Mouse (Mus musculus) liver, embryonic 11.5 days (tissue): Measurements from ENCODE around the gene Tmem132c. TPM values are rescaled to one million over a fixed set of nuclear protein-coding genes. Genes with fewer than 3 reads are reported as not detected.
"Not testable (repeated sequence)": the region's sequence is repeated elsewhere in the genome, so short reads cannot be mapped to it uniquely, and the experiment has no call there.

Source experiments
- ATAC-seq: fragments of 200-750 bp; cut with Nextera tagmentation; replicated peaks from 2 replicates; pipeline ENCODE4 v1.8.0; 2017; ENCODE audit warnings: moderate number of reproducible peaks, mild to moderate bottlenecking, moderate TSS enrichment, moderate library complexity; ENCODE audit not compliant: low FRiP score
- DNase-seq: peaks from one replicate; pipeline ENCODE4 v3.0.0-alpha.2; 2017; ENCODE audit warnings: low spot score
- H3K27ac ChIP-seq: fragments of 300-500 bp; sonication (generic); 2 replicates; pipeline ENCODE4 v1.5.1; 2014; ENCODE audit warnings: mild to moderate bottlenecking, low read depth, low read length, control low read depth
- H3K27me3 ChIP-seq: fragments of 300-500 bp; sonication (generic); replicated peaks from 2 replicates; pipeline ENCODE4 v1.6.1; 2014; ENCODE audit warnings: low read length, mixed read lengths; ENCODE audit not compliant: control insufficient read depth, insufficient read depth
- H3K36me3 ChIP-seq: fragments of 300-500 bp; sonication (generic); 2 replicates; pipeline ENCODE4 v1.6.1; 2014; ENCODE audit warnings: mild to moderate bottlenecking, low read length, moderate library complexity, mixed read lengths; ENCODE audit not compliant: control insufficient read depth, insufficient read depth
- H3K4me1 ChIP-seq: fragments of 300-500 bp; sonication (generic); replicated peaks from 2 replicates; pipeline ENCODE4 v1.6.1; 2014; ENCODE audit warnings: low read length, mixed read lengths; ENCODE audit not compliant: control insufficient read depth, insufficient read depth
- H3K4me2 ChIP-seq: fragments of 300-500 bp; sonication (generic); 2 replicates; pipeline ENCODE4 v1.6.1; 2014; ENCODE audit warnings: mild to moderate bottlenecking, control low read depth, moderate library complexity
- H3K4me3 ChIP-seq: fragments of 300-500 bp; sonication (generic); 2 replicates; pipeline ENCODE4 v1.5.1; 2014; ENCODE audit warnings: low read depth, low read length, control low read depth
- H3K9ac ChIP-seq: fragments of 300-500 bp; sonication (generic); 2 replicates; pipeline ENCODE4 v1.6.1; 2014; ENCODE audit warnings: low read depth, low read length, control low read depth
- H3K9me3 ChIP-seq: fragments of 300-500 bp; sonication (generic); 2 replicates; pipeline ENCODE4 v1.6.1; 2016; ENCODE audit warnings: low read length, inconsistent platforms, mixed read lengths; ENCODE audit not compliant: control insufficient read depth
- WGBS: fragments of 180-500 bp; shearing (Covaris S2); extraction: QIAGEN DNeasy Blood & Tissue Kit; methylation state at CpG from one replicate; pipeline ENCODE4 v1.1.7; 2014; 5-methylcytosine and 5-hydroxymethylcytosine counted together
- polyA plus RNA-seq: library from polyadenylated mRNA; unstranded; fragments of >200 nt; fragmentation: Nextera tagmentation; extraction: Ambion mirVana; gene quantifications from 2 replicates; pipeline ENCODE4 v1.2.1, GENCODE M21; 2014

Tmem132c gene
- polyA plus RNA-seq, 1 experiment from 2014 or later, result 2.8 TPM

DNA sequence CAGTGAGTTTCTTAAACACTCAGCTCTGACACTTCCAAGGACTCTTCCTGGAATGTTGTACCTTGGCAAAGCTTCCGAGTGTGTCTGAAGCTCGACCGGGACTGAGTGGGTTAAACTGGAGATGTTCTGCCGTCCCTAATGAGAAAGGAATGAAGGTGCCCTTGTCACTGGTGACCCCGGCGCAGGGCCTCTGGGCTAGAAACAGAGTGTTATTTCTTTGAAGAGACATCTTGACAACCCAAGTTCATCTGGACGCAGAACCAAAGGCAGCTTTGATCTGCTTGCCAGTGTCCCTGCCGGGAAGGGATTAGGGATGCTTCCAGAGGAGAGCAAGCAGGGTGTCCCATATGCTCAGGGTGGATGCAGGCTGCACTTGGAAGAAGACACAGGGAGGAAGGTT is 114.2 kb downstream of the Tmem132c start:
- ATAC-seq, result no peak
- Histone ChIP-seq H3K4me3 (no peak overlapping the region), H3K36me3 (no peaks in the 10 kb centered on the region), H3K4me1 (no peaks in the 10 kb centered on the region), H3K27me3 (no peaks in the 10 kb centered on the region), H3K27ac (no peak overlapping the region), H3K9me3 (no peaks in the 10 kb centered on the region), H3K9ac (no peak overlapping the region), H3K4me2 (no peak overlapping the region)
- 27% methylated on average over 8 of the region's 8 CpGs for WGBS
- DNase-seq, result no peak

DNA sequence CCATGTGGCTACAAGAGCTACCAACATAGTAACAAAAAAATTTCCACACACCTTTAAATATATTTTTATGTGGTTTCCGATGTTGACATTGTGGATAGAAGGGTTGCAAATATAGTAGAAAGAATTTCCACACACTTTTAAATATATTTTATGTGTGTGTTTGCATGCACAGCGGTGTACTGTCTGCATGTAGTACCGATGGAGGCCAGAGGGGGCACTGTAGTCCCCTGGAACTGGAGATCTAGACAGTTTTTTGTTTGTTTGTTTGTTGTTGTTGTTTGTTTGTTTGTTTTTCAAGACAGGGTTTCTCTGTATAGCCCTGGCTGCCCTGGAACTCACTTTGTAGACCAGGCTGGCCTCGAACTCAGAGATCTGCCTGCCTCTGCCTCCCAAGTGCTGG is 116.3 kb downstream of the Tmem132c start:
- H3K9ac ChIP-seq, H3K4me2 ChIP-seq, H3K27ac ChIP-seq, H3K9me3 ChIP-seq, H3K27me3 ChIP-seq, DNase-seq, H3K36me3 ChIP-seq, H3K4me1 ChIP-seq, ATAC-seq, H3K4me3 ChIP-seq: not testable (repeated sequence)
- WGBS, result 84% methylated on average over 4 of the region's 4 CpGs

- Histone ChIP-seq H3K9me3 (no peaks in the 10 kb centered on the region), H3K4me1 (no peaks in the 10 kb centered on the region), H3K27ac (no peak overlapping the region), H3K9ac (no peak overlapping the region), H3K36me3 (no peaks in the 10 kb centered on the region), H3K27me3 (no peaks in the 10 kb centered on the region), H3K4me3 (no peak overlapping the region), H3K4me2 (no peak overlapping the region)
- ATAC-seq (no peak), DNase-seq (no peak)
- 61% methylated on average over 8 of the region's 8 CpGs for WGBS
These were observed 119.5 kb downstream of the Tmem132c start for GRCm38 (mm10) chr5:127361145-127361544.

DNA sequence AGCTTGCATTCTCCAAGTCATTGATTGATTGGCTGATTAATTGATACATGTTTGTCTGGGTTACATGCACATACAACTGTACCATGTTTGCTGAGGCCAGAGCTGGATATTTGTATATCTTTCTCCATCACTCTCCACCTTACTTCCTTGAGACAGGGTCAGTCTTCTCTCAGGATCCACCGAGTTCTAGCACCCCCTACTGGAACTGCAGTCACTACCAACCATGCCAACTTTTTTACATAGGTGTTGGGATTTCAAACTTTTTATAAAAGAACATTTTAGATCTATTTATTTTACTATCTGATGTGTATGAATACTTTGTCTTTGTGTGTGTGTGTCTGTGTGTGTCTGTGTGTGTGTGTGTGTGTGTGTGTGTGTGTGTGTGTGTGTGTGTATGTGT is 123.5 kb downstream of the Tmem132c start:
- WGBS, result 30% methylated on average over 1 of the region's 1 CpGs
- Histone ChIP-seq H3K4me3 (no peak overlapping the region), H3K36me3 (no peaks in the 10 kb centered on the region), H3K4me2 (no peak overlapping the region), H3K27me3 (no peaks in the 10 kb centered on the region), H3K27ac (no peak overlapping the region), H3K4me1 (no peaks in the 10 kb centered on the region), H3K9ac (no peak overlapping the region), H3K9me3 (no peaks in the 10 kb centered on the region)
- DNase-seq, result no peak
- no peak for ATAC-seq

- H3K4me1 ChIP-seq, result no peaks in the 10 kb centered on the region
- no peaks in the 10 kb centered on the region for H3K36me3 ChIP-seq
- H3K27me3 ChIP-seq, result no peaks in the 10 kb centered on the region
- DNase-seq (no peak), ATAC-seq (no peak)
- no peak overlapping the region for H3K9ac ChIP-seq
- WGBS, result 80% methylated on average over 3 of the region's 3 CpGs
- H3K4me3 ChIP-seq, result no peak overlapping the region
- no peak overlapping the region for H3K4me2 ChIP-seq
- H3K9me3 ChIP-seq, result no peaks in the 10 kb centered on the region
- no peak overlapping the region for H3K27ac ChIP-seq
These were observed 126.6 kb downstream of the Tmem132c start for GRCm38 (mm10) chr5:127368191-127368590.

- no peak overlapping the region for H3K4me3 ChIP-seq
- H3K27me3 ChIP-seq, result no peaks in the 10 kb centered on the region
- no peaks in the 10 kb centered on the region for H3K36me3 ChIP-seq
- no peak overlapping the region for H3K9ac ChIP-seq
- DNase-seq (no peak), ATAC-seq (no peak)
- no peaks in the 10 kb centered on the region for H3K4me1 ChIP-seq
- H3K9me3 ChIP-seq, result no peaks in the 10 kb centered on the region
- H3K27ac ChIP-seq, result no peak overlapping the region
- no peak overlapping the region for H3K4me2 ChIP-seq
- WGBS, result 67% methylated on average over 7 of the region's 7 CpGs
These were observed 128.2 kb downstream of the Tmem132c start for GRCm38 (mm10) chr5:127369812-127370211.

DNA sequence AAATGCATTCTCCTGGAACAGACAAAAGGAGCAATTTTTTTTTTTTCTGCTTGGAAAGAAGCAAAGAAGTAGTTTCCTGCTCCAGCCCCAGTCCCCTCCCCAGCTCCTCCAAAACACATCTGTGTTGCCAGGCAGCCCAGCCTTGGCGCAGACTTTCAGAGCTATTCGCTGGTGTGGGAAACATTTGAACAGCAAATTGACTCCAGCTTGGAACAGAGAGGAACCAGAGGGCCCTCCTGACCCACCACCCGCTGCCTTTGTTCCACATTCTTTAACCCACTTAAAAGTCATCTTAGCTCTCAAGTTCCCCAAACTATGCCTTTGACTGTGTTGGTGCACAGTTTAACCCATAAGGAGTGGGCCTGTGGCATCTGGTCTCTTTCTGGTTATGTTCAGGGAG is 128.9 kb downstream of the Tmem132c start:
- Histone ChIP-seq H3K9me3 (no peaks in the 10 kb centered on the region), H3K36me3 (no peaks in the 10 kb centered on the region), H3K9ac (no peak overlapping the region), H3K4me3 (no peak overlapping the region), H3K4me1 (no peaks in the 10 kb centered on the region), H3K4me2 (no peak overlapping the region), H3K27me3 (no peaks in the 10 kb centered on the region), H3K27ac (no peak overlapping the region)
- ATAC-seq, result no peak
- 48% methylated on average over 3 of the region's 3 CpGs for WGBS
- DNase-seq, result no peak

GRCm38 (mm10) chr5:127374251-127374650 is 132.6 kb downstream of the Tmem132c start:
- H3K36me3 ChIP-seq, result no peaks in the 10 kb centered on the region
- H3K27me3 ChIP-seq, result no peaks in the 10 kb centered on the region
- no peak overlapping the region for H3K4me2 ChIP-seq
- H3K9ac ChIP-seq, result no peak overlapping the region
- no peaks in the 10 kb centered on the region for H3K9me3 ChIP-seq
- H3K4me1 ChIP-seq, result no peaks in the 10 kb centered on the region
- ATAC-seq (no peak), DNase-seq (no peak)
- no peak overlapping the region for H3K27ac ChIP-seq
- no peak overlapping the region for H3K4me3 ChIP-seq
- 62% methylated on average over 9 of the region's 9 CpGs for WGBS

- 71% methylated on average over 3 of the region's 3 CpGs for WGBS
- ATAC-seq (no peak), DNase-seq (no peak)
These were observed 134.0 kb downstream of the Tmem132c start for GRCm38 (mm10) chr5:127375654-127376053.

More at GRCm38 (mm10) chr5:127375654-127376053, 134.0 kb downstream of the Tmem132c start:
- no peaks in the 10 kb centered on the region for H3K4me1 ChIP-seq
- no peak overlapping the region for H3K27ac ChIP-seq
- no peak overlapping the region for H3K4me3 ChIP-seq
- no peaks in the 10 kb centered on the region for H3K36me3 ChIP-seq
- H3K27me3 ChIP-seq, result no peaks in the 10 kb centered on the region
- no peaks in the 10 kb centered on the region for H3K9me3 ChIP-seq
- H3K9ac ChIP-seq, result no peak overlapping the region
- no peak overlapping the region for H3K4me2 ChIP-seq
